Mouse (Mus musculus): ENCODE data around the gene Adra1b.

Gene Adra1b

GRCm38 (mm10) chr11:43892546-43892945 is 8.5 kb downstream of the Adra1b start:
- DNase-seq, result no peak

GRCm38 (mm10) chr11:43891457-43891856 is 9.6 kb downstream of the Adra1b start:
- DNase-seq, result no peak

GRCm38 (mm10) chr11:43889208-43889915 is 11.6 kb downstream of the Adra1b start:
- DNase-seq, result no peak

GRCm38 (mm10) chr11:43888736-43889135 is 12.3 kb downstream of the Adra1b start:
- no peak for DNase-seq

GRCm38 (mm10) chr11:43887597-43887996 is 13.4 kb downstream of the Adra1b start:
- DNase-seq, result no peak

DNA sequence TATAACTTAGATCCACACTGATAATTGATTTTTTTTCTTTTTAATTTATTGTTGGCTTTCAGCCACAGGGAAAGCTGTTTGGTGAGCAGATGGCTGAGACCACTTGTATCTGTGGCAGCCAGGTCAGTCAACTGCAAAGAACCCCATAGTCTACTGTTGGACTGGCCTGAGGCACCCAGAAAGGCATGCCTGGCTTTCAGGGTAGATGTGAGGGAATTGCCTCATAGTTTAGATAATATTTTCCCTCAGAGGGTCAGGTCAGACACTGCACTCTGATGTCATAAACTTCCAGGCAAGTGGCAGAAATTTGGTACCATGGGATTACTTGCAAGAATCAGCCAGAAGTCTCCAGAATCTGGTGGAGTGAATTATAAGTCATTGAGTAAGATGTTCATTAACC is 16.5 kb downstream of the Adra1b start:
- no peak for DNase-seq

DNA sequence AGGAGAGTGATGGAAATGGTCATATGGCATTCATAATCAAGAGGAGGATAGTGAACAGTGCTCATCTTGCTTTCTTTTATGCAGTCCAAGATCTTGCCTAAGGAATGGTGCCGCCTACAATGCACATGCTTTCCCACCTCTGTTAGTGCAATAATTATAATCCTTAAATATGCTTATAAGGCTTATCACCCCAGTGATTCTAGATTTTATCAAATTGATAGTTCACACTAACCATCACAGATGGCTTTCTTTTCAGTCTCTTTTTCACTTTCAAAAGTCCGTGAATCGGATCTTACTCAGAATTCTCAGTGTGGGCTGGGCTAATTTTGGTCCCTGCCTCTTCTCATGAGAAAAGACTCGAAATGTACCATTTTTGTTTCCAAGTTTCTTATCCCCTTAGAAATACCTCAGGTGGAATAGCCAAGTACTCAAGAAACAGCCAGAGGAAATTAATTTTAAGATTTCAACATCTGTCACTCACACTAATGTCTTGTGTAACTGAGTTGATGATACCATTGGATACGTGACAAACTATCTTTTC is 17.3 kb downstream of the Adra1b start:
- no peak for DNase-seq

GRCm38 (mm10) chr11:43877211-43877610 is 23.8 kb downstream of the Adra1b start:
- no peak for DNase-seq

DNA sequence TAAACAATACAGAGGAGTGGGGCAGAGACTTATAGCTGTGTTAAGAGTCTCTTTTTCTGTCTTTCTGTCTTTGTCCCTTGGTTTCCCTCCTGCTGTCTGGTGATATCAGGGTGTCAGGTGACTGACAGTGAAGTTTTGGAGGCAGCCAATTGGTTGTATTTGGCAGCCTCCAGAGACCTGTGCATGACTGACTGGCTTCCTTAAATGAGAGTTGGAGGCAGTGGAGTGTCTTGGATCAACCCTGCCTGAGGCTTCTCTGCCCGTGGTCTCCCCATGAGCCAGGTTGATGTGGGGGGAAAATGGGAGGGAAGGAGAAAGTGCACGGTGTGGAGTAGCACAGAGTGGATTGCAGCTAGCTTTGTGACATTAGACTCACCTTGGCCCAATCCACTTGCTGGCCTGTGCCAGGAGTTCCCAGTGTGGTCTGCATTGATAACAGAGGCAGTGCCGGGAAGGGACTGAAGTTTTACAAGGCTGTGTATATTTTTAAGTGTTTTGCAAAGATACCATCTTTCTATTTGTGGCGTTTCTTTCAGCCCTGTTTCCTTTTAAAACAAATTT is 33.2 kb downstream of the Adra1b start:
- no peak for DNase-seq

DNA sequence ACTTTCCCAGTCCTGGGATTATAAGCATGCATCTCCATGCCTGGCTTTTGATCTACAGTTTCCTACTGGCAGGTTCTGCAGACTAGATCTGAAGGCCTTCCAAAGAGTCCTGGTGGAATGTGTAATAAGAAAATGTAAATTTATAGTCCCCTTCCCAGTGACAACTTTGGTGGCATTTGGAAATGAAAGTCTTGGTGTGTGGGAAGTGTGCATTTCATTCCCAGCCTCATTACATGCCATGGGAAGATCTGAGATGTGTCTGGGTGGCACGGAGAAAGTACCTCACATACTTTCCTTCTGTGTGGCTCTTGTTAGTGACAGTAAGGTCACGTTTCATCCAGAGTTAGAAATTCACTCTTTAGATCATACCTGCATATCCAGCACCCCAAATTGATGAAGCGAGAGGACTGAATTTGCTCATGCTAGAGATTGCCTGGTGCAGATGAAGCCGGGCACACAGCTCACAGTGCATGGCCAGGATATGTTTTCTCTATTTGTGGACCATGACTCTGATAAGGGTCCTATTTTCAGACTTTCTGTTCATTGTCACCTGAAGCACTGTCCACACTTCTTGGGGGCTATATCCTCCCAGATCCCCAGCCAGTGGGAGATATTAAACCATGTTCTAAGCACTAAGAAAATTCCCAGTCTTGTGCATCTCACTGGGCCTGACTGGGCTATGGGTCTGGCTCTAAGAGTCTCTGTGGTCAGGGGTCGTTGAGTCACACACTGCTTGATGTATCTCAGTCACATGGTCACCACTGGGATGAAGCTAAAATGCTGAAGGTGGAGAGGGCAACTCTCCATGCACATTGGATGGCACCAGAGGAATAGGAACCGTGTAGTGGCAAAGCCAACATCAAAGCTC is 35.5 kb downstream of the Adra1b start:
- DNase-seq, result no peak

- no peak for DNase-seq
Observed at GRCm38 (mm10) chr11:43853046-43853445, 48.0 kb downstream of the Adra1b start.

DNA sequence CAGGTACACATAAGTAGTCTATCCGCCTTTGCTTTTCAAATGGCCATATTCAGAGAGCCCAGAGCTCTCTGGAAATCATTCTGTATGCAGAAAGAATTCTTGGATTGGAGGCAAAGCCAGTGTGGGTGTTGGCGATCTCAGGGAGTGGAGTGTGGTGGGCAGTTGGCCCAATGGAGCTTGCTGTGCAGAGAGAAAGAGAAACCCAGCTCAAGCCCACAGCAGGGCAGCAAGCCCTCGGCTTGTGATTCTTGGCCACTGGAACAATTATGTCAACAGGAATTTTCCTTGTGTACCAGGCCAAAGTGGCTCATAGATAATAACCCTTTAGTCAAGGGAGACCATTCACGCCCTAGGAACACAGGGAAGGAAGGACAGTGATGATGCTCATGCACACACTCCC is 53.0 kb downstream of the Adra1b start:
- no peak for DNase-seq

DNA sequence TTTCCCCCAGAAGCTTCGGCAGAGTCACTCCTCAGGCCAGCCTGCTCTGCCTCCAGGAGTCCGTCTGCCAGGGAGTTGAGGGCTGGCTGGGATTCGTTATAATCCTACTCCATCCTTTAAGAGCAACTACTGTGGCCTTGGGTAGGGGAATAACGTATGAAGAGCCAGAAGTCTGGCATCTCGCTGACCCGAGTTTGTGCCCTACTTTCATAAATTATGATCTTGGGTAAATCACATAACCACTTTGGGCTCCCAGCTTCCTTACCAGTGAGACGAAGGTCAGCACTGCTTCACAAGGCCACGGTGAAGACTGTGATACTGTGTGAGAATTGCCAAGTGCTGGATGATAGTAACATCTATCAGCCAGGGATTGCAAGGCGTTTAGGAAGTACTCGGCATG is 59.4 kb downstream of the Adra1b start:
- DNase-seq, result no peak

- no peak for DNase-seq
Observed at GRCm38 (mm10) chr11:43840491-43840890, 60.5 kb downstream of the Adra1b start.

GRCm38 (mm10) chr11:43835880-43836740 is 64.9 kb downstream of the Adra1b start:
- DNase-seq, result no peak

DNA sequence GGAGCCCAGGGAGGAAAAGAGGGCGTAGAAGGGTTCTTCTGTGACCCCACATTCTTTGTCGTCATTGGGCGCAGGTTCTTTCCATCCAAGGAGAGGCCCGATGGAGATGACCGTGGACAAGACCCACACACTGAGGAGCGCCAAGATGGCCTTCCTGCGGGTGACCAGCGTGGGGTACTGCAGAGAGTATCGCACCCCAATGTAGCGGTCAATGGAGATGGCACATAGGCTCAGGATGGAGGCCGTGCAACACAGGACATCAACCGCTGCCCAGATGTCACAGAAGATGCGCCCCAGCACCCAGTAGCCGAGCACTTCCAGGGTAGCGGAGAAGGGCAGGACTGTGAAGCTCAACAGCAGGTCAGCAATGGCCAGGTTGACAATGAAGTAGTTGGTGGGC is 65.6 kb downstream of the Adra1b start:
- DNase-seq, result no peak

GRCm38 (mm10) chr11:43834531-43834930 is 66.5 kb downstream of the Adra1b start:
- no peak for DNase-seq

DNA sequence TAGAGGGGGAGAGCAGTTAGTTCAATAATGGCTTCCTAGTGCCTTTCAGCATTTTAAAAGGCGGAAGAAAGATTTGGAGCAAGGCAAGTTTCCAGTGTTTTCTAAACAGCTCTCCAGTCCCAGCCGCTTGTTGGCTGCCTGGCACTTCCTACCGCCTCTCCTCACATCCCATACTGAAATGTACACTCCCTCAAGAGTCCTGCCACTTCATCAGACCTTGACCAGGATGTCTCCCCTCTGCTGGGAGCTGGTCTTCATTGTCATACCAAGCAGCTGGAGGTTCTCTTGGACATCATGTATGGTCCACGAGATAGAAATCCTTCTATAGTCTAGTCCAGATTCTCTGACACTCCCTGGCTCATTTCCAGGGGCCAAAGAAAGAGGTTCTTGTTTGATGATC is 69.5 kb downstream of the Adra1b start:
- no peak for DNase-seq

- no peak for DNase-seq
Observed at GRCm38 (mm10) chr11:43826769-43827168, 74.2 kb downstream of the Adra1b start.

DNA sequence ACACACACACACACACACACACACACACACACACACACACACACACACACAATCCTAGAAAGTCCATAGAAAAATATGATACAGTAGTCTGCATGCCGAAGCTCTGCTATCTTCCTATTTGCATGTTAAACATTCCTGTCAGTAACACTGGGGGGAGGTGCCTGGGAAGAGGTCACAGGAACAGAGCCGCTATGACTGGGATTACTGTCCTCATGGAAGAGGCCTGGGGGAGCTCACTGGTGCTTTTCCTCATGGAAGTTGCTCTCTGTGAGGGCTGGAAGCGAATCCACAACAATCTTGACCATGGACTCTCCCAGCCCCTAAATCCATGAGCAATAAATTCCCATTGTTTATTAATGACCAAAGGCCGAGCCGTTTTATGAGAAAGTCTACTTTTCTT is 77.7 kb downstream of the Adra1b start:
- DNase-seq, result no peak

- no peak for DNase-seq
Observed at GRCm38 (mm10) chr11:43820552-43821460, 80.2 kb downstream of the Adra1b start.
